8 mouse cellular contexts compared by ENCODE assay signal in genomic region chr16:17488478-17489468, GRCm38 (mm10). TPM values are rescaled to one million over a fixed set of nuclear protein-coding genes. Genes with fewer than 3 reads are reported as not detected.
DNase-seq lines count a peak whose midpoint lies in the region; ATAC-seq lines count a peak whose summit lies in the region.

No protein-coding gene starts in this region.

- H3K4me1 ChIP-seq in heart, embryonic 11.5 days (ENCODE audit: control insufficient read depth, insufficient read depth, low read length), result peaks cover 21% of the 10 kb centered on the region
- peaks cover 16% of the 10 kb centered on the region for H3K4me1 ChIP-seq in forebrain, embryonic 10.5 days
- peaks cover 11% of the 10 kb centered on the region for H3K4me1 ChIP-seq in limb, embryonic 10.5 days

- DNase-seq in heart, adult 18-20 months, result no peak
- peak; percentile 73 for DNase-seq in R1 (ENCODE audit: low read depth, low spot score)
- no peak for DNase-seq in forebrain, embryonic 10.5 days (ENCODE audit: extremely low spot score, low spot score)
- DNase-seq in limb, embryonic 10.5 days (ENCODE audit: low spot score), result no peak
- DNase-seq in naive thymus-derived CD4-positive, alpha-beta T cell, adult 2 months (ENCODE audit: low read depth), result peak; percentile 30
- no peak for DNase-seq in urinary bladder, postnatal 4 days (ENCODE audit: low spot score in 2 of 2)
- DNase-seq in left cerebral cortex, postnatal 36 days (ENCODE audit: low spot score in 2 of 2), result no peak

- no peaks in the 10 kb centered on the region for H3K9me3 ChIP-seq in heart, embryonic 11.5 days (replicated peaks; ENCODE audit: control insufficient read depth, low read length)
- H3K9me3 ChIP-seq in forebrain, embryonic 10.5 days, result no peaks in the 10 kb centered on the region
- no peaks in the 10 kb centered on the region for H3K9me3 ChIP-seq in limb, embryonic 10.5 days (replicated peaks)

- 45% methylated on average over 14 of the region's 14 CpGs for WGBS in heart, embryonic 11.5 days (ENCODE audit: insufficient replicate concordance)
- 48% methylated on average over 14 of the region's 14 CpGs for WGBS in forebrain, embryonic 10.5 days
- 47% methylated on average over 14 of the region's 14 CpGs for WGBS in limb, embryonic 10.5 days

- 0 out of 2 replicates have a peak overlapping the region, but pooled peaks have one; percentile 64 for H3K9ac ChIP-seq in heart, embryonic 11.5 days (ENCODE audit: low read depth, low read length)

- 0 out of 2 replicates have a peak, but pooled peaks have one; percentile 1 for ATAC-seq in heart, embryonic 11.5 days (replicated peaks; ENCODE audit: insufficient number of reproducible peaks, low FRiP score, low TSS enrichment)

- peaks cover 21% of the 10 kb centered on the region for H3K27me3 ChIP-seq in heart, embryonic 11.5 days (ENCODE audit: control insufficient read depth, insufficient read depth, low read length)
- peaks cover 30% of the 10 kb centered on the region for H3K27me3 ChIP-seq in forebrain, embryonic 10.5 days (ENCODE audit: poor library complexity, severe bottlenecking)
- peaks cover 45% of the 10 kb centered on the region for H3K27me3 ChIP-seq in limb, embryonic 10.5 days (ENCODE audit: low read depth, poor library complexity, severe bottlenecking)

- H3K27ac ChIP-seq in heart, embryonic 11.5 days (ENCODE audit: low read depth, low read length), result no peak overlapping the region
- no peak overlapping the region for H3K27ac ChIP-seq in forebrain, embryonic 10.5 days
- H3K27ac ChIP-seq in limb, embryonic 10.5 days, result no peak overlapping the region

- intact Hi-C loops in left cerebral cortex, postnatal 36 days (cut with DNase I), result no loop called here

- peaks cover 10% of the 10 kb centered on the region; the same call in 1 of the 2 replicates for H3K36me3 ChIP-seq in heart, embryonic 11.5 days (ENCODE audit: control insufficient read depth, insufficient read depth, low read length)
- H3K36me3 ChIP-seq in forebrain, embryonic 10.5 days (replicated peaks), result peaks cover 44% of the 10 kb centered on the region
- peaks cover 42% of the 10 kb centered on the region for H3K36me3 ChIP-seq in limb, embryonic 10.5 days

- H3K4me3 ChIP-seq in heart, embryonic 11.5 days (ENCODE audit: low read depth, low read length), result peak overlapping the region; percentile 58
- peak overlapping the region; percentile 62 for H3K4me3 ChIP-seq in forebrain, embryonic 10.5 days
- peak overlapping the region; percentile 61 for H3K4me3 ChIP-seq in limb, embryonic 10.5 days

- peak overlapping the region; percentile 97 for H3K4me2 ChIP-seq in heart, embryonic 11.5 days

RNA-seq across cellular contexts. Expression of gene Aifm3, which starts 0.6 kb away (rescaled TPM):
- polyA plus RNA-seq in heart, embryonic 11.5 days (2014; fragmentation: Nextera tagmentation; extraction: Ambion mirVana), result 0.54 and 0.68 TPM in 2 replicates
- under 1 TPM in 1 of 2 experiments, not detected in 1; 0.18 TPM for total RNA-seq in heart, adult 18-20 months (2021)
- 1.3 and 2.8 TPM in 2 replicates for polyA plus RNA-seq in forebrain, embryonic 10.5 days (2016; fragmentation: Nextera tagmentation; extraction: Ambion mirVana)
- polyA plus RNA-seq in limb, embryonic 10.5 days (2016; fragmentation: Nextera tagmentation; extraction: Ambion mirVana), result 0.85 and 1.2 TPM in 2 replicates
- total RNA-seq in left cerebral cortex, postnatal 36 days (2021), result 100 to 1,000 TPM; 105 to 133 TPM

RNA-seq across cellular contexts. Expression of gene Lztr1, which starts 19.7 kb away (rescaled TPM):
- 46.6 and 47.4 TPM in 2 replicates for polyA plus RNA-seq in heart, embryonic 11.5 days (2014; fragmentation: Nextera tagmentation; extraction: Ambion mirVana)
- total RNA-seq in heart, adult 18-20 months (2021), result 10 to 100 TPM; 31.8 to 32.1 TPM
- 78.1 and 92.3 TPM in 2 replicates for polyA plus RNA-seq in forebrain, embryonic 10.5 days (2016; fragmentation: Nextera tagmentation; extraction: Ambion mirVana)
- 78.2 and 89.8 TPM in 2 replicates for polyA plus RNA-seq in limb, embryonic 10.5 days (2016; fragmentation: Nextera tagmentation; extraction: Ambion mirVana)
- total RNA-seq in left cerebral cortex, postnatal 36 days (2021), result 100 to 1,000 TPM; 151 to 156 TPM

RNA-seq across cellular contexts. Expression of gene Crkl, which starts 37.0 kb away (rescaled TPM):
- polyA plus RNA-seq in heart, embryonic 11.5 days (2014; fragmentation: Nextera tagmentation; extraction: Ambion mirVana), result 47.8 and 49.6 TPM in 2 replicates
- 10 to 100 TPM; 28.9 to 29.4 TPM for total RNA-seq in heart, adult 18-20 months (2021)
- polyA plus RNA-seq in forebrain, embryonic 10.5 days (2016; fragmentation: Nextera tagmentation; extraction: Ambion mirVana), result 72.9 and 73.4 TPM in 2 replicates
- polyA plus RNA-seq in limb, embryonic 10.5 days (2016; fragmentation: Nextera tagmentation; extraction: Ambion mirVana), result 83.6 and 84.0 TPM in 2 replicates
- 10 to 100 TPM; 30.8 to 34.0 TPM for total RNA-seq in left cerebral cortex, postnatal 36 days (2021)

RNA-seq across cellular contexts. Expression of gene Thap7, which starts 42.2 kb away (rescaled TPM):
- 31.4 and 34.0 TPM in 2 replicates for polyA plus RNA-seq in heart, embryonic 11.5 days (2014; fragmentation: Nextera tagmentation; extraction: Ambion mirVana)
- 10 to 100 TPM; 13.5 to 13.6 TPM for total RNA-seq in heart, adult 18-20 months (2021)
- polyA plus RNA-seq in forebrain, embryonic 10.5 days (2016; fragmentation: Nextera tagmentation; extraction: Ambion mirVana), result 51.7 and 53.4 TPM in 2 replicates
- polyA plus RNA-seq in limb, embryonic 10.5 days (2016; fragmentation: Nextera tagmentation; extraction: Ambion mirVana), result 47.8 and 58.9 TPM in 2 replicates
- total RNA-seq in left cerebral cortex, postnatal 36 days (2021), result 10 to 100 TPM; 42.9 to 49.3 TPM

Comparison
In these comparisons a context has a peak if more than half of its experiments do, and no peak if none do; other contexts are left out.
1. DNase-seq: peak in R1 (single experiment) and naive thymus-derived CD4-positive, alpha-beta T cell, adult 2 months (single experiment); none in heart, adult 18-20 months (0 of 2), forebrain, embryonic 10.5 days (single experiment), limb, embryonic 10.5 days (single experiment), urinary bladder, postnatal 4 days (0 of 2) and left cerebral cortex, postnatal 36 days (0 of 2).
2. Peak in every context shown above with its lines, with median percentiles within 50 percentile points of each other: H3K4me3 ChIP-seq.